Mouse (Mus musculus): ENCODE measurements around the gene Cyb561.

DNA sequence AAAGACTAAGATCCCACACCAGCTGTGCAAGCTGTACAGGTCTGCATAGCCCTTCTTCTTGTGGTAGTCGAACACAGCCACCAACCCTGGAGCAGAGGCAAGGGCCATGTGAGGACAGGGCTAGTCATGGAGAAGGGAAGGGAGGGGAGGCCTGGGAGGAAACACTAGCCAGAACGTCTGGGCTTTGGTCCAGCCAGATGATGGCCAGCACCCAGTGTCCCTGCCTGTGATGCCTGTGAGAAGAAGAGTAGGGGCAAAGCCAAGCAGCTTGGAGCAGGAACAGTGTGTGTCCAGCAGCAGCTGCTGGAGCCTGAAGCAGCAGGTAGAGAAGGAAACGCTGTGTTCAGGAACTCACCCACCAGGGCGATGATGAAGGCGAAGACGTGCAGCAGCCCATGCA is 16.9 kb downstream of the Cyb561 start:
- no peak for TF ChIP-seq POLR2A (IDR thresholded peaks at IDR 0.05; ENCODE audit: borderline replicate concordance, extremely low read depth, insufficient read depth, insufficient read length, poor library complexity, severe bottlenecking)
- no peak for TF ChIP-seq CTCF (IDR thresholded peaks at IDR 0.05; ENCODE audit: borderline replicate concordance, extremely low read depth, insufficient read depth, insufficient read length)

Data from brain, embryonic 14.5 days (tissue).